Mouse (Mus musculus): Measurements from ENCODE around the gene Ptk6. TPM values are rescaled to one million over a fixed set of nuclear protein-coding genes. Genes with fewer than 3 reads are reported as not detected.

The Ptk6 gene
- polyA plus RNA-seq, 1 experiment from 2014 or later = not detected

- DNase-seq (no peak), ATAC-seq (ENCODE audit: low FRiP score, low TSS enrichment) (no peak)
- Histone ChIP-seq H3K27ac (replicated peaks; ENCODE audit: low read depth, low read length) (no peak overlapping the region), H3K4me2 (ENCODE audit: low read length) (peak overlapping the region; percentile 69), H3K9me3 (ENCODE audit: control insufficient read depth, low read length) (no peaks in the 10 kb centered on the region), H3K36me3 (ENCODE audit: control insufficient read depth, insufficient read depth, low read length) (peaks cover 21% of the 10 kb centered on the region), H3K4me1 (ENCODE audit: control insufficient read depth, insufficient read depth, low read length) (peaks cover 10% of the 10 kb centered on the region; the same call in 1 of the 2 replicates), H3K4me3 (replicated peaks; ENCODE audit: low read depth, low read length) (peak overlapping the region; percentile 34), H3K9ac (replicated peaks; ENCODE audit: low read length) (no peak overlapping the region), H3K27me3 (ENCODE audit: control insufficient read depth, insufficient read depth, low read length) (peaks cover 13% of the 10 kb centered on the region; the same call in 1 of the 2 replicates)
- WGBS = 57% methylated on average over 4 of the region's 4 CpGs
Measured at GRCm38 (mm10) chr2:181146976-181147545, 55.5 kb downstream of the Ptk6 start.

- H3K27me3 ChIP-seq (ENCODE audit: control insufficient read depth, insufficient read depth, low read length) = peaks cover 6% of the 10 kb centered on the region; the same call in 1 of the 2 replicates
- no peak overlapping the region for H3K4me2 ChIP-seq (ENCODE audit: low read length)
- no peak for ATAC-seq (ENCODE audit: low FRiP score, low TSS enrichment)
- H3K27ac ChIP-seq (replicated peaks; ENCODE audit: low read depth, low read length) = no peak overlapping the region
- peaks cover 10% of the 10 kb centered on the region for H3K36me3 ChIP-seq (ENCODE audit: control insufficient read depth, insufficient read depth, low read length)
- no peak overlapping the region for H3K9ac ChIP-seq (replicated peaks; ENCODE audit: low read length)
- H3K4me1 ChIP-seq (ENCODE audit: control insufficient read depth, insufficient read depth, low read length) = peaks cover 10% of the 10 kb centered on the region; the same call in 1 of the 2 replicates
- no peak for DNase-seq
- H3K9me3 ChIP-seq (ENCODE audit: control insufficient read depth, low read length) = no peaks in the 10 kb centered on the region
- 87% methylated on average over 2 of the region's 2 CpGs for whole genome bisulfite sequencing
- H3K4me3 ChIP-seq (replicated peaks; ENCODE audit: low read depth, low read length) = no peak overlapping the region
Measured at GRCm38 (mm10) chr2:181144675-181145074, 57.9 kb downstream of the Ptk6 start.

Other genes starting within 250 kb of the Ptk6 start
- 89.6 and 94.9 TPM in 2 replicates for gene Nkain4, start 248.1 kb downstream of the Ptk6 start, polyA plus RNA-seq (2014; fragmentation: Nextera tagmentation; extraction: Ambion mirVana)
- 86.6 and 92.4 TPM in 2 replicates for gene Arfgap1, start 235.6 kb downstream of the Ptk6 start, polyA plus RNA-seq (2014; fragmentation: Nextera tagmentation; extraction: Ambion mirVana)
- gene Col20a1, start 216.3 kb downstream of the Ptk6 start, polyA plus RNA-seq (2014; fragmentation: Nextera tagmentation; extraction: Ambion mirVana) = 0.16 and 0.24 TPM in 2 replicates
- 50.8 and 52.6 TPM in 2 replicates for gene Chrna4, start 159.2 kb downstream of the Ptk6 start, polyA plus RNA-seq (2014; fragmentation: Nextera tagmentation; extraction: Ambion mirVana)
- gene Kcnq2, start 67.5 kb downstream of the Ptk6 start, polyA plus RNA-seq (2014; fragmentation: Nextera tagmentation; extraction: Ambion mirVana) = 52.0 and 52.4 TPM in 2 replicates
- 12.7 and 14.1 TPM in 2 replicates for gene Eef1a2, start 45.8 kb downstream of the Ptk6 start, polyA plus RNA-seq (2014; fragmentation: Nextera tagmentation; extraction: Ambion mirVana)
- 442 and 539 TPM in 2 replicates for gene Ppdpf, start 15.5 kb downstream of the Ptk6 start, polyA plus RNA-seq (2014; fragmentation: Nextera tagmentation; extraction: Ambion mirVana)
- 0.11 and 0.16 TPM in 2 replicates for gene Srms, start 10.4 kb upstream of the Ptk6 start, polyA plus RNA-seq (2014; fragmentation: Nextera tagmentation; extraction: Ambion mirVana)
- 0.39 and 0.49 TPM in 2 replicates for gene Fndc11, start 17.2 kb upstream of the Ptk6 start, polyA plus RNA-seq (2014; fragmentation: Nextera tagmentation; extraction: Ambion mirVana)
- gene Helz2, start 39.2 kb upstream of the Ptk6 start, polyA plus RNA-seq (2014; fragmentation: Nextera tagmentation; extraction: Ambion mirVana) = 0.19 and 0.39 TPM in 2 replicates
- gene Gmeb2, start 85.2 kb upstream of the Ptk6 start, polyA plus RNA-seq (2014; fragmentation: Nextera tagmentation; extraction: Ambion mirVana) = 15.7 and 19.5 TPM in 2 replicates
- gene Stmn3, start 111.7 kb upstream of the Ptk6 start, polyA plus RNA-seq (2014; fragmentation: Nextera tagmentation; extraction: Ambion mirVana) = 1,182 and 1,543 TPM in 2 replicates
- gene Rtel1, start 117.0 kb upstream of the Ptk6 start, polyA plus RNA-seq (2014; fragmentation: Nextera tagmentation; extraction: Ambion mirVana) = 40.3 and 46.9 TPM in 2 replicates
- 65.0 and 67.7 TPM in 2 replicates for gene Zgpat, start 162.1 kb upstream of the Ptk6 start, polyA plus RNA-seq (2014; fragmentation: Nextera tagmentation; extraction: Ambion mirVana)
- 65.8 and 76.2 TPM in 2 replicates for gene Arfrp1, start 162.6 kb upstream of the Ptk6 start, polyA plus RNA-seq (2014; fragmentation: Nextera tagmentation; extraction: Ambion mirVana)
- 43.7 and 50.1 TPM in 2 replicates for gene Lime1, start 177.3 kb upstream of the Ptk6 start, polyA plus RNA-seq (2014; fragmentation: Nextera tagmentation; extraction: Ambion mirVana)